Mouse (Mus musculus): Measurements from ENCODE around the gene Ppdpf. TPM values are rescaled to one million over a fixed set of nuclear protein-coding genes. Genes with fewer than 3 reads are reported as not detected.
A peak's percentile ranks its signal among the peaks of the same experiment; 100 is the strongest.
"Not testable (repeated sequence)": the region's sequence is repeated elsewhere in the genome, so short reads cannot be mapped to it uniquely, and the experiment has no call there.

The Ppdpf gene
- polyA plus RNA-seq, 1 experiment from 2014 or later = 432 TPM

DNA sequence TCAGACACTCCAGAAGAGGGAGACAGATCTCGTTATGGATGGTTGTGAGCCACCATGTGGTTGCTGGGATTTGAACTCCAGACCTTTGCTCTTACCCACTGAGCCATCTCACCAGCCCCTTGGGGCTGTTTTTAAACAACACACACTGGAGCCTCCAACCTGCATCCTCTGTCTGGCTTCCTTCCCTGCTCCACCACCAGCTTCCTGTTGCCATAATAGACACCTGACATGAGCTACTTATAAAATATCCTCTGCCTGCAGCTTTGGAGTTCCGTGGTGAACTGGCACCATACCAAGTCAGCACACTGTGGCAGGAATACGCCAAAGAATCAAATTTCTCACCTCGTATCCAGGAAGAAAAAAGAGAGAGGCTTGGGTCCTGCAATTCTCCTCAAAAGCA, 26.2 kb upstream of the Ppdpf start:
- no peak overlapping the region for H3K9ac ChIP-seq
- no peak for ATAC-seq (replicated peaks)
- H3K36me3 ChIP-seq (replicated peaks) = no peaks in the 10 kb centered on the region
- H3K4me1 ChIP-seq = peaks cover 37% of the 10 kb centered on the region
- no peak overlapping the region for H3K4me2 ChIP-seq
- no peak overlapping the region for H3K27ac ChIP-seq
- H3K27me3 ChIP-seq (replicated peaks) = no peaks in the 10 kb centered on the region
- no peaks in the 10 kb centered on the region for H3K9me3 ChIP-seq
- 76% methylated on average over 4 of the region's 4 CpGs for WGBS
- no peak overlapping the region for H3K4me3 ChIP-seq

DNA sequence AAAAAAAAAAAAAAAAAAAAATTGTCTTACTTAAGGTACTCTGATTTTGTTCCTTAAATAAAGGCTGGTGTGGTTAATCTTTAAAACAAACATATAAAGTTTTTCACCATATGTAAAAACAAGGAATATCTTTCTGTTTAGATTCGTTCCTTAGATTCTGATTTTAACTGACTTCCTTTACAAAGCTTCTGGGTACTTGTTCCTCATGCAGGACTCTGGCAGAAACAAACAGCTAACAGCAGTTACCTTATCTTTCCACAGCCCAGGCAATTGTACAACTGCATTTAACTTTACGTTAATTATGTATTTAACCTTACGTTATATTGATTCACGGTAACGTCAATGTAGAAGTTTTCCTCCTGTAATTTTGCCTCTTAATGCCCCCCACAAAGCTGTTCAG, 20.6 kb upstream of the Ppdpf start:
- H3K27ac ChIP-seq = no peak overlapping the region
- H3K9me3 ChIP-seq = no peaks in the 10 kb centered on the region
- no peaks in the 10 kb centered on the region for H3K27me3 ChIP-seq (replicated peaks)
- WGBS = 87% methylated on average over 5 of the region's 5 CpGs
- no peak overlapping the region for H3K4me2 ChIP-seq
- H3K36me3 ChIP-seq (replicated peaks) = no peaks in the 10 kb centered on the region
- H3K9ac ChIP-seq = no peak overlapping the region
- H3K4me1 ChIP-seq = no peaks in the 10 kb centered on the region
- no peak for ATAC-seq (replicated peaks)
- no peak overlapping the region for H3K4me3 ChIP-seq

DNA sequence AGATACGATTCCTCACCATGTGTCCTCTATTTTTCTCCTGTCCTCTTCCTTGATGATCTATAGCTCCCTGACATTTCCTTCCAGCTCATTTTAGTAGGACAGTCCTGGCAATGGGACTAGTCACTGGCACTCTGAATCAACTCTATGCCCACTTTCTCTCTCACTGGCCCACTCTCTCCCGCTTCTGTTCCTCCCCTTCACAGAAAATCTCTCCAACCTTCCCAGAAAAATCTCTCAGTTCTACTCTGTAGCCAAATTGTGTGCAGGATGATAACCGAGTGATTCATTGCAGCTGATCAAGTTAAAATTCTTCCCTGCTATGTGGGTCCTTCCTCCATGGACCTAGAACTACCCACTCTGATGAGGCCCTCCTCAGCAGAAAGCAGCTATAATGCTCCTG, 12.4 kb upstream of the Ppdpf start:
- H3K9me3 ChIP-seq = no peaks in the 10 kb centered on the region
- H3K4me2 ChIP-seq = no peak overlapping the region
- H3K9ac ChIP-seq = no peak overlapping the region
- H3K27ac ChIP-seq = no peak overlapping the region
- 92% methylated on average over 3 of the region's 3 CpGs for WGBS
- no peaks in the 10 kb centered on the region for H3K36me3 ChIP-seq (replicated peaks)
- ATAC-seq (replicated peaks) = no peak
- no peaks in the 10 kb centered on the region for H3K4me1 ChIP-seq
- H3K27me3 ChIP-seq (replicated peaks) = no peaks in the 10 kb centered on the region
- no peak overlapping the region for H3K4me3 ChIP-seq

GRCm38 (mm10) chr2:181178015-181178414, 9.0 kb upstream of the Ppdpf start:
- Histone ChIP-seq H3K9me3 (no peaks in the 10 kb centered on the region), H3K4me2 (no peak overlapping the region), H3K36me3 (replicated peaks) (no peaks in the 10 kb centered on the region), H3K4me3 (no peak overlapping the region), H3K27me3 (replicated peaks) (no peaks in the 10 kb centered on the region), H3K4me1 (no peaks in the 10 kb centered on the region), H3K27ac (no peak overlapping the region), H3K9ac (no peak overlapping the region)
- no peak for ATAC-seq (replicated peaks)
- 70% methylated on average over 3 of the region's 3 CpGs for WGBS

DNA sequence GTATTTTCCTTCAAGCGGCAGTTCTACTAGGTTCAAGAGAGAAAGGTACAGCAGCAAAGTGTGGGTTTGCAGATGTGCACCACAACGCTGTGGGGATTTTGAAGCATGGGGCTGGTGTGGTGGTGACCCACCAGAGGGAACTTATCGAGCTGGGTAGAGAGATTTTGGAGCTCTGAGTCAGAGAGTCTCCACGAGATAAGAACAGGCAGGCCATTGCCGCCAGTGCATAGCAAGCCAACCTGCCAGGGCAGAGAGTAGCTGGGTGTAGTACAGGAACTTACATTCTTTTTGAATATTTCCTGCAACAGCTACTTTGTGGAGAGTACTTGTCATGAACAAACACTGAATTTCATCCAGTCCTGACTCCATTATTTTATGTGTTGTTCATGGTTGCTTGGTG, 8.6 kb upstream of the Ppdpf start:
- Histone ChIP-seq H3K4me2 (no peak overlapping the region), H3K9me3 (no peaks in the 10 kb centered on the region), H3K27me3 (replicated peaks) (no peaks in the 10 kb centered on the region), H3K27ac (no peak overlapping the region), H3K4me1 (no peaks in the 10 kb centered on the region), H3K4me3 (no peak overlapping the region), H3K36me3 (replicated peaks) (no peaks in the 10 kb centered on the region), H3K9ac (no peak overlapping the region)
- ATAC-seq (replicated peaks) = no peak
- WGBS = 86% methylated on average over 5 of the region's 5 CpGs

- Histone ChIP-seq H3K9ac (no peak overlapping the region), H3K27ac (no peak overlapping the region), H3K36me3 (replicated peaks) (no peaks in the 10 kb centered on the region), H3K4me1 (no peaks in the 10 kb centered on the region), H3K4me2 (no peak overlapping the region), H3K9me3 (no peaks in the 10 kb centered on the region), H3K27me3 (replicated peaks) (no peaks in the 10 kb centered on the region), H3K4me3 (no peak overlapping the region)
- 83% methylated on average over 6 of the region's 6 CpGs for WGBS
- no peak for ATAC-seq (replicated peaks)
These were observed 6.1 kb upstream of the Ppdpf start for GRCm38 (mm10) chr2:181180898-181181297.

GRCm38 (mm10) chr2:181186635-181187034, 412 bp upstream of the Ppdpf start:
- H3K9ac ChIP-seq = peak overlapping the region; percentile 94
- ATAC-seq (replicated peaks) = peak; percentile 88
- 0% methylated on average over 14 of the region's 14 CpGs for WGBS

DNA sequence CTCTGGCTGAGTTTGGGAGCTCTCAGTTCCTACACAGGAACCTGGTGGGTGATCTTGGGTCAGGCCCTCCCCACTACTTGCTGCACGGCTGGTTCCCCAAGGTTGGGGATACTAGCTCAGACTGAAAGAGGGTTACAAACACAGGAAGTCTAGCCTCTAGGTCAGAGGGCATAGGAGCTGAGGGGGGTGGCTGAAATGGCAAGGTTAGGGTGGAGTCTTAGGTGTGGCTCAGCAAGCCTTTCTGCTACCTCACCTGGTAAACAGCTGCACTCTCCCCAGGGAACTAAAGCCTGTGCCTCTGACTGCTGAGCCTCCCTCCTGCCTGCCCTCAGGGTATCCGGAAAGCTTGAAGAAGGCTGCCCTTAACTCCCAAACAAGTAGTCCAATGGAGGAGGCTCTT, 1.6 kb downstream of the Ppdpf start:
- peak overlapping the region; percentile 65 for H3K4me2 ChIP-seq
- no peaks in the 10 kb centered on the region for H3K27me3 ChIP-seq (replicated peaks)
- H3K27ac ChIP-seq = 0 out of 2 replicates have a peak overlapping the region, but pooled peaks have one; percentile 1
- no peaks in the 10 kb centered on the region for H3K9me3 ChIP-seq
- H3K9ac ChIP-seq = no peak overlapping the region; the same call in 1 of the 2 replicates
- H3K4me1 ChIP-seq = peaks cover 18% of the 10 kb centered on the region
- ATAC-seq (replicated peaks) = no peak
- H3K36me3 ChIP-seq (replicated peaks) = 0 out of 2 replicates have a peak, but pooled peaks cover 4% of the 10 kb centered on the region
- peak overlapping the region; percentile 78 for H3K4me3 ChIP-seq
- WGBS = 74% methylated on average over 2 of the region's 2 CpGs

More at GRCm38 (mm10) chr2:181186635-181187034, 412 bp upstream of the Ppdpf start:
- peaks cover 18% of the 10 kb centered on the region for H3K4me1 ChIP-seq
- 0 out of 2 replicates have a peak, but pooled peaks cover 4% of the 10 kb centered on the region for H3K36me3 ChIP-seq (replicated peaks)
- H3K4me2 ChIP-seq = peak overlapping the region; percentile 65
- no peaks in the 10 kb centered on the region for H3K9me3 ChIP-seq
- peak overlapping the region; percentile 78 for H3K4me3 ChIP-seq
- H3K27me3 ChIP-seq (replicated peaks) = no peaks in the 10 kb centered on the region
- H3K27ac ChIP-seq = peak overlapping the region; percentile 95

- no peaks in the 10 kb centered on the region for H3K9me3 ChIP-seq
- H3K36me3 ChIP-seq (replicated peaks) = 0 out of 2 replicates have a peak, but pooled peaks cover 4% of the 10 kb centered on the region
- H3K4me3 ChIP-seq = no peak overlapping the region
- ATAC-seq (replicated peaks) = no peak
- no peak overlapping the region for H3K9ac ChIP-seq
- WGBS = 98% methylated on average over 1 of the region's 1 CpGs
- H3K27ac ChIP-seq = no peak overlapping the region
- no peaks in the 10 kb centered on the region for H3K27me3 ChIP-seq (replicated peaks)
- peaks cover 18% of the 10 kb centered on the region for H3K4me1 ChIP-seq
- no peak overlapping the region for H3K4me2 ChIP-seq
These were observed 2.3 kb downstream of the Ppdpf start for GRCm38 (mm10) chr2:181189321-181189720.

DNA sequence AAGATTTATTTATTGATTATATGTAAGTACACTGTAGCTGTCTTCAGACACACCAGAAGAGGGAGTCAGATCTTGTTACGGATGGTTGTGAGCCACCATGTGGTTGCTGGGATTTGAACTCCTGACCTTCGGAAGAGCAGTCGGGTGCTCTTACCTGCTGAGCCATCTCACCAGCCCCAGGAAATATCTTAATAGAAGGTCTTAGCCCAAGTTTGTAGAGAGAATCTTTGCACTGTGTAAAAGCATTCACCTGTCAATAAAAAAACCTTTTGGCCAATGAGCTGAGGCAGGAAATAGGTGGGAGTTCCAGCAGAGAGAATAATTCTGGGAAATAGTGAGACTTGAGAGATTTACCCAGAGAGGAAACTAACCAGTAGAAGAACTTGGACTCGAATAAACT, 4.3 kb downstream of the Ppdpf start:
- not testable (repeated sequence) for H3K27ac ChIP-seq; H3K36me3 ChIP-seq (replicated peaks); H3K4me3 ChIP-seq; H3K9ac ChIP-seq; H3K4me2 ChIP-seq; H3K9me3 ChIP-seq; H3K27me3 ChIP-seq (replicated peaks); ATAC-seq (replicated peaks)
- 75% methylated on average over 4 of the region's 4 CpGs for WGBS
- peaks cover 14% of the 10 kb centered on the region for H3K4me1 ChIP-seq

DNA sequence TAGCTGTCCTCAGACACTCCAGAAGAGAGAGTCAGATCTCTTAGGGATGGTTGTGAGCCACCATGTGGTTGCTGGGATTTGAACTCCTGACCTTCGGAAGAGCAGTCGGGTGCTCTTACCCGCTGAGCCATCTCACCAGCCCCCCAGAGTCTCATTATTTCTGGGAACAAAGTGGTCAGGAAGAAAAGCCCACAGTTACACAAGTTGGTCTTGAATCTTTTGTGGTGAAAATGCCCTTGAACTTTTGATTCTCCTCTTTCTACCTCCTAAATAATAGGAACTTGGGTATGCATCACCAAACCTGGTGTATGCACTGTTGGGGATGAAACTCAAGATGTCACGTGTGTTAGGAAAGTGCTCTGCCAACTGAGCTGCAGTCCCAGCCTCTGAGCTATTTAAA, 4.9 kb downstream of the Ppdpf start:
- Histone ChIP-seq H3K4me3 (no peak overlapping the region), H3K9ac (no peak overlapping the region), H3K27me3 (replicated peaks) (no peaks in the 10 kb centered on the region), H3K36me3 (replicated peaks) (0 out of 2 replicates have a peak, but pooled peaks cover 4% of the 10 kb centered on the region), H3K27ac (no peak overlapping the region), H3K9me3 (no peaks in the 10 kb centered on the region), H3K4me1 (peaks cover 10% of the 10 kb centered on the region), H3K4me2 (no peak overlapping the region)
- 57% methylated on average over 4 of the region's 4 CpGs for WGBS
- no peak for ATAC-seq (replicated peaks)

DNA sequence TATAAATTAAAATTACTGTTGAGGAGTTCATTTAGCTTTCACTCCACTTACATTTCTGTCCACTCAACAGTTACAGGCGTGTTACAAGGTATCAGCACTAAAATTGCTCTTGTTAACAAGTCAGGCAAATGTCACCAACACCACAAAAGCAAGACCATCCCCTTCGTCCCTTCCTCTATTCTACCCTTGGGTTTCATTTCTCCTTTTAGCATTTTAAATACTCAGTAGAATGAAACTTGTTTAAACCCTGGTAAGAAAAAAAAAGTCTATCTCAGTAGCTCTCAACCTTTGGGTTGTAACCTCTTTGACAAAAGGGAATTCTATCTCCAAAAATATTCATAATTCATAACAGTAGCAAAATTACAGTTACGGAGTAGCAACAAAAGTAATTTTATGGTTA, 6.0 kb downstream of the Ppdpf start:
- WGBS = 80% methylated on average over 3 of the region's 3 CpGs
- Histone ChIP-seq H3K27ac (no peak overlapping the region), H3K27me3 (replicated peaks) (no peaks in the 10 kb centered on the region), H3K4me1 (peaks cover 10% of the 10 kb centered on the region), H3K4me3 (no peak overlapping the region), H3K9ac (no peak overlapping the region), H3K9me3 (no peaks in the 10 kb centered on the region), H3K36me3 (replicated peaks) (0 out of 2 replicates have a peak, but pooled peaks cover 4% of the 10 kb centered on the region), H3K4me2 (no peak overlapping the region)
- ATAC-seq (replicated peaks) = no peak

DNA sequence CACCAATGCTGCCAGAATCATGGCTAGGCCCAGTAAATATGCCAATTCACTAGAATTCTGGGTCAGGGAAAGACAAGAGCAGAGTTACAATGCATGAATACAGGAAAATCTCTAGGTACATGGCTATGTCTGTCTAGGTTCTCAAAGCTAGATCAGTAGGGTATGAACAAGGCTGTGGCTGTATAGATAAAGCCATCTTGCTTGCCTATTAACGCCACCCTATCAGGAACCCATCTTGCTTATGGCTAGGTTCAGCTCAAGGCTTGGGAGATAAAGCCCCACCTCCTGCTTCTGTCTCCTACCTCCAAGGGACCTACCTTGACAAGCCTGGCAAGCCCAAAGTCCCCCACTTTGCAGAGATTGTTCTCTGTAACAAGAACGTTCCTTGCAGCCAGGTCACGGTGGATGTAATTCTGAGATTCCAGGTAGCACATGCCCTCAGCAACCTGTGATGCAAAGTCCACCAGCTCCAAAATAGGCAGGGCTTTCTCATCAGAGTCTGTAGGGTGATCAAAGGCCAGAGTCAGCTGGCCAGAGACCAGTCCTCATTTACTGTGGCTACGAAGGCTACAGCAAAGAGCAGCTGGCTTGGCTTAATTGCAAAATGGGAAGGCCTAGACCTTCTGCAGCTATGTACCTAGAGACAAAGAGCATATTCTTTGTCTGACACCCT, 9.7 kb downstream of the Ppdpf start:
- Histone ChIP-seq H3K27ac (no peak overlapping the region), H3K9ac (no peak overlapping the region), H3K4me2 (no peak overlapping the region), H3K4me3 (no peak overlapping the region), H3K27me3 (replicated peaks) (no peaks in the 10 kb centered on the region), H3K36me3 (replicated peaks) (no peaks in the 10 kb centered on the region), H3K4me1 (no peaks in the 10 kb centered on the region), H3K9me3 (no peaks in the 10 kb centered on the region)
- 91% methylated on average over 4 of the region's 4 CpGs for WGBS
- ATAC-seq (replicated peaks) = no peak
